Mouse (Mus musculus) hindbrain, postnatal 0 days (tissue): Measurements from ENCODE around the gene Cd68. TPM values are rescaled to one million over a fixed set of nuclear protein-coding genes. Genes with fewer than 3 reads are reported as not detected.

Experiments used
- ATAC-seq: fragments of 200-750 bp; cut with Nextera tagmentation; 2 replicates; pipeline ENCODE4 v1.8.0; 2017; ENCODE audit warnings: mild to moderate bottlenecking, moderate TSS enrichment, moderate library complexity
- DNase-seq: peaks from one replicate; pipeline ENCODE4 v3.0.0-alpha.2; 2015; ENCODE audit warnings: low spot score
- H3K27ac ChIP-seq: fragments of 300-500 bp; sonication (generic); 2 replicates; pipeline ENCODE4 v1.5.1; 2014; ENCODE audit warnings: mild to moderate bottlenecking
- H3K27me3 ChIP-seq: fragments of 300-500 bp; sonication (generic); 2 replicates; pipeline ENCODE4 v1.6.1; 2014; ENCODE audit warnings: low read length, mixed read lengths; ENCODE audit not compliant: insufficient read depth
- H3K36me3 ChIP-seq: fragments of 300-500 bp; sonication (generic); 2 replicates; pipeline ENCODE4 v1.6.1; 2014; ENCODE audit warnings: low read length, mixed read lengths; ENCODE audit not compliant: insufficient read depth
- H3K4me1 ChIP-seq: fragments of 300-500 bp; sonication (generic); 2 replicates; pipeline ENCODE4 v1.6.1; 2014; ENCODE audit warnings: antibody characterized with exemption, low read length, mixed read lengths; ENCODE audit not compliant: insufficient read depth
- H3K4me2 ChIP-seq: fragments of 300-500 bp; sonication (generic); 2 replicates; pipeline ENCODE4 v1.6.1; 2014; ENCODE audit warnings: low read depth, mild to moderate bottlenecking, low read length, moderate library complexity, mixed read lengths
- H3K4me3 ChIP-seq: fragments of 300-500 bp; sonication (generic); 2 replicates; pipeline ENCODE4 v1.5.1; 2014; ENCODE audit warnings: low read length
- H3K9ac ChIP-seq: fragments of 300-500 bp; sonication (generic); replicated peaks from 2 replicates; pipeline ENCODE4 v1.6.1; 2014; ENCODE audit warnings: mild to moderate bottlenecking, low read length, moderate library complexity, mixed read lengths
- H3K9me3 ChIP-seq: fragments of 300-500 bp; sonication (generic); 2 replicates; pipeline ENCODE4 v1.6.1; 2016; ENCODE audit warnings: low read length, mixed read lengths
- CTCF ChIP-seq: IDR thresholded peaks from 2 replicates; pipeline ENCODE4 v1.5.1; 2016; ENCODE audit warnings: antibody characterized with exemption, control low read depth, low read depth
- WGBS: fragments of 180-500 bp; shearing (Covaris S2); extraction: QIAGEN DNeasy Blood & Tissue Kit; methylation state at CpG from one replicate; pipeline ENCODE4 v1.1.7; 2014; 5-methylcytosine and 5-hydroxymethylcytosine counted together
- polyA plus RNA-seq: library from polyadenylated mRNA; unstranded; fragments of >200 nt; fragmentation: Nextera tagmentation; extraction: Ambion mirVana; gene quantifications from 2 replicates; pipeline ENCODE4 v1.2.1, GENCODE M21; 2015
- total RNA-seq: library from RNA; depleted of rRNA; stranded (reverse); fragments of >200 nt; gene quantifications from 2 replicates; pipeline ENCODE4 v1.2.3, GENCODE M21; 2014

The Cd68 gene
- total and polyA plus RNA-seq, 2 experiments from 2014 or later = 6.0 to 12.0 TPM

DNA sequence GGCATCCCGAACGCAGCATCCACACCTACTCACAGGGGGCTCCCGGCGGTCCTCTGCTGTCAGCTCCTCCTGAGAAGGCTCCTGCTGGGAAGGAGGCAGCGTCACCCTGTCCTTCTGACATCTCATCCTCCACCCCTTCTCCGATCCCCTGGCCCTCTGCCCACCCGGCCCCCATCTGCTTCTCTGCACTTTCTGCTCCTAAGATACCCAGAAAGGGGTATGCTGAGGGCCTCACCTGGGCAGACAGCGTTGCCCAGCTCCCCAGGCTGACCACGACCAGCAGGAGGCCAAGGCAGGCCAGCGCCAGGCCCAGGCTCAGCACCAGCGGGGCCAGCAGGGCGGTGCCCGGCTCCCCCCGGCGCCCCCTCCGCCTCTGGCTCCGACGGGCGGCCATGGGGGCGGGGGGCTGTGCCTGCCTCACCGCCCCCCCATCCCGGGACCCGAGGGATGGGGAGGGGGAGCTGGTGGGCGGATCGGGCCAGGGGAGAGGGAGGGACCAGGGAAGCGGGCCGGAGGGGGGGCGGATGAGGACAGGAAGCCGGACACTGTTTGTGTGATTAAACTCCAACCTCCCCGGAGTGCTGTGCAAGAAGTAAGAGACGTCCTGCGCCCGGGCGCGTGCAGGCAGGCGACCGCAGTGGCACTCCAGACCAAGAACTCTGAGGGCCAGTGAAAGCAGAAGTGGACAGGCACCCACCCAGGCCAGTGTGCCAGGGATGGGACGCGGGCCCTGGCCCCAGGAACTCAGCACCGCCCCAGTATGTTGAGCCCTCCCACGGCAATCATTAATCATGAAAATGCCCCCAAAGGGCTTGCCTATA lies 29.6 kb upstream of the Cd68 start, which contains the start of the genes Tnfsf12 and Tnfsfm13:
TSS of gene Tnfsf12 (minus strand) at position 489 of the 821 bp plus-strand sequence.
TSS of gene Tnfsfm13 (minus strand) at position 738 of the 821 bp plus-strand sequence.
- no peak for TF ChIP-seq CTCF
- no peaks in the 10 kb centered on the region for H3K36me3 ChIP-seq
- no peaks in the 10 kb centered on the region; the same call in 1 of the 2 replicates for H3K4me1 ChIP-seq
- H3K27ac ChIP-seq = peak within 1 kb of the TSS; percentile 49; the same call in 1 of the 2 replicates
- no peaks in the 10 kb centered on the region for H3K27me3 ChIP-seq
- peak; percentile 70 for ATAC-seq
- H3K4me2 ChIP-seq = peak within 1 kb of the TSS; percentile 86
- peak; percentile 51 for DNase-seq
- H3K4me3 ChIP-seq = peak within 1 kb of the TSS; percentile 46
- H3K9me3 ChIP-seq = no peaks in the 10 kb centered on the region
- peak within 1 kb of the TSS; percentile 69 for H3K9ac ChIP-seq
- WGBS = 1% methylated on average over 32 of the region's 41 CpGs

DNA sequence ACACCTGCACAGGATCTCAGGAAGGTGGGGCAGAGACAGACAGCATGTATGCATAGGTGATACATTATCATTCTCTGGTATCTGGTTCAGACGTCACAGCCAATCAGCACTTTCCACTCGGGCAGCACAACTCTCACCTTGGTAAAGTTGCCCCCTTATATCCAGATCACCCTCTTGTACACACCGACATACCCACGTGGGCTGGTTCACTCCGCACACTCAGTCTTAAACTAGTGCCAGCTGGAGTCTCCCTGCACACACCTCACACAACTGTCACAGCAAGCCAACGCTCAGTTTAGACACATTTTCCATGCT lies 29.1 kb upstream of the Cd68 start:
- H3K4me2 ChIP-seq = peak overlapping the region; percentile 86
- DNase-seq = no peak
- H3K27me3 ChIP-seq = no peaks in the 10 kb centered on the region
- H3K4me3 ChIP-seq = peak overlapping the region; percentile 46
- H3K36me3 ChIP-seq = no peaks in the 10 kb centered on the region
- peak; percentile 18; the same call in 1 of the 2 replicates for ATAC-seq
- TF ChIP-seq CTCF = no peak
- H3K9me3 ChIP-seq = no peaks in the 10 kb centered on the region
- WGBS = 19% methylated on average over 6 of the region's 6 CpGs
- no peak overlapping the region; the same call in 1 of the 2 replicates for H3K27ac ChIP-seq
- H3K9ac ChIP-seq = peak overlapping the region; percentile 69
- no peaks in the 10 kb centered on the region; the same call in 1 of the 2 replicates for H3K4me1 ChIP-seq

DNA sequence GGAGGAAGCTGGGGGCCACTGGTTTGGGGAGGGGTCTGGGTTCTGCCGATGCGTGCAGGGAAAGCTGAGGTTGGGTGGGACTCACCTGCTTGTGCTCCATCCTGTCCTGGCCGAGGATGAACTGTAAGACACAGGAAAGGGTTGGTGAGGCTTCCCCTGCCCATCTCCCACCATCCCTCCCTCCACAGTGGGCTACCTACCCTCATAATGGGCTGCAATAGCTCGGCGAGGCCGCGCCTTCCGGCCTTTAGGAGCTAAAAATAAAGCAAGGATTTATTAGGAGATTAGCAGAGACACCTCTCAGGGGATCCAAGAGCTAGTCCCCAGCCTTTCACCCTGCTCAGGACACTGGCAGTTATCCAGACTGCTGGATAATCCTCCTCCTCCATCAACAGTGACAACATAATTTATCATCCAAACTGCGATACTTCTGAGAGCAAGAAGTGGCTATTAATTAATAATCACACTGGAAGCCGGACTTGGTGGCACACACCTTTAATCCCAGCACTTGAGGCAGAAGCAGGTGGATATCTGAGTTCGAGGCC lies 27.5 kb upstream of the Cd68 start:
- H3K4me3 ChIP-seq = no peak overlapping the region
- 57% methylated on average over 11 of the region's 11 CpGs for WGBS
- no peak for TF ChIP-seq CTCF
- no peaks in the 10 kb centered on the region for H3K9me3 ChIP-seq
- no peaks in the 10 kb centered on the region for H3K27me3 ChIP-seq
- H3K4me2 ChIP-seq = no peak overlapping the region
- H3K4me1 ChIP-seq = no peaks in the 10 kb centered on the region; the same call in 1 of the 2 replicates
- ATAC-seq (no peak), DNase-seq (no peak)
- no peaks in the 10 kb centered on the region for H3K36me3 ChIP-seq
- no peak overlapping the region for H3K9ac ChIP-seq
- H3K27ac ChIP-seq = no peak overlapping the region

DNA sequence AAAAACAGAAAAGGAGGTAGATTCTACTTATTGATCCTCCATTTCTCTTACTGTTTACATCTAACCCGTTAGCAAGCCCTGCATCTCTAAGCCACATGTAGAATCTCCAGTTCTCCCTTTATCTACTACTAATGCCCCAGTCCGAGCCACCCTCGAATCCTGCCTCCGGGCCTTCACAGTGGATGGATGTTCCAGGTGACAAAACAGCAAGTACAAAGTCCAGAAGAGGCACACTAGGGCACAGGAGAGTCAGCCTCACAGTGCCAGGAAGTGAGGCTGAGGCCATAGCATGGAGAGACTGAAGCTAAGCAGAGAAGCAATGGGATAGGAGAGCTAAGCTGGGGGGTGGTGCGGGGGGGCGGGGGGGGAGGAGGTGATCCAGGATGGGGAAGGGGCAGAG lies 26.9 kb upstream of the Cd68 start:
- Histone ChIP-seq H3K9me3 (no peaks in the 10 kb centered on the region), H3K4me1 (no peaks in the 10 kb centered on the region; the same call in 1 of the 2 replicates), H3K4me2 (no peak overlapping the region), H3K36me3 (no peaks in the 10 kb centered on the region), H3K4me3 (no peak overlapping the region), H3K27ac (no peak overlapping the region), H3K27me3 (no peaks in the 10 kb centered on the region), H3K9ac (no peak overlapping the region)
- DNase-seq (no peak), ATAC-seq (no peak)
- 90% methylated on average over 6 of the region's 6 CpGs for WGBS
- no peak for TF ChIP-seq CTCF

DNA sequence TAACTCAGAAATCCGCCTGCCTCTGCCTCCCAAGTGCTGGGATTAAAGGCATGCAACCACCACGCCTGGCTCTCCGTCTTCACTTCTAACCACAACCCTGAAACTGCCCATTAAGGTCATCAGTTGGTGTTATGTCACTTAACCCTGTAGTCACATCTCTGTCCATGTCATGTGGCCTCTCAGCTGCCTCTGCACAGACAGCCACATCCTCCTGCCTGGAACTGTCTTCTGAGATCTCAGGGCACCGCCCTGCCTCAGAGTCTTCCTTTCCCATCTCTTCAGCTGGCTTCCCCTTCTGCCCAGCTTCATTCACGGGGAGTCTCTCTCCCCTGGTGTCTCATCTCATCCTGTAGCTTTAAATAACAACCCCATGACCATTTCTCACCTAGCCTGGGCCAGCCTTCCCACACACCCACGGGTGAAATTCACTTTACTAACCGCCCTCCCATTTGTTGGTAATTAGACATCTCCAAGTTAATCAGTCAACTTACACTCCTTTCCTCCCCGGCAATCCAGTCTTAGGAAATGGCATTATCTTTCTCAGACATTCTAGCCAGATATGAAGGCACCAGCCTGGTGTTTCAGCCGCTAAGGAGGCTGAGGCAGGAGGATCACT lies 26.4 kb upstream of the Cd68 start:
- H3K4me1 ChIP-seq = no peaks in the 10 kb centered on the region; the same call in 1 of the 2 replicates
- no peaks in the 10 kb centered on the region for H3K9me3 ChIP-seq
- no peak overlapping the region for H3K9ac ChIP-seq
- no peaks in the 10 kb centered on the region for H3K36me3 ChIP-seq
- no peak for ATAC-seq
- H3K4me2 ChIP-seq = no peak overlapping the region
- no peak overlapping the region for H3K4me3 ChIP-seq
- 83% methylated on average over 9 of the region's 9 CpGs for WGBS
- no peaks in the 10 kb centered on the region for H3K27me3 ChIP-seq
- TF ChIP-seq CTCF = no peak
- DNase-seq = no peak
- no peak overlapping the region for H3K27ac ChIP-seq

DNA sequence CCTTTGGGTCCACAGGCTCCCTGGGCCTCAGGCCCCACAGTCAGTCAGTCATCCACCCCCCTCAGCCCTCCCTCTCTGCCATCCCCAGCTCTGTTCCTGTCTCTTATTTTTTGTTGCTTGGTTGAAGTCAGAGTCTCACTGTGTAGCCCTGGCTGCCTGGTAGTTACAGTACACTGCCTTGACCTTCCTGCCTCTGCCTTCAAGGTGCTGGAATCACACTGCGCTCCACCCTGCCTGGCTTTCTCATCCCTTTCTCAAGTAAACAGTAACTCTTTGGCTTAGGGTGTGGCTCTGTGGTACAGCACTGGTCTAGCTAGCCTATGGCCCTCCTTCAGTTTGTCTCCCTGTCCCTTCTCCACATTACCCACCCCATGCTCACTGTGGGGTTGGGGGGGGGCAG lies 23.9 kb upstream of the Cd68 start:
- Histone ChIP-seq H3K27me3 (no peaks in the 10 kb centered on the region), H3K9me3 (no peaks in the 10 kb centered on the region), H3K4me1 (peaks cover 11% of the 10 kb centered on the region; the same call in 1 of the 2 replicates), H3K4me3 (no peak overlapping the region), H3K9ac (no peak overlapping the region), H3K27ac (no peak overlapping the region), H3K4me2 (no peak overlapping the region), H3K36me3 (no peaks in the 10 kb centered on the region)
- WGBS = 95% methylated on average over 1 of the region's 1 CpGs
- no peak for TF ChIP-seq CTCF
- no peak for DNase-seq
- ATAC-seq = no peak
